Mouse (Mus musculus): ENCODE measurements around the gene Ccser1. TPM values are rescaled to one million over a fixed set of nuclear protein-coding genes. Genes with fewer than 3 reads are reported as not detected.

Ccser1 gene
- polyA plus RNA-seq, 1 experiment from 2014 or later = 5.0 TPM

GRCm38 (mm10) chr6:61382991-61383390 is 202.9 kb downstream of the Ccser1 start:
- Histone ChIP-seq H3K4me2 (replicated peaks) (no peak overlapping the region), H3K27me3 (no peaks in the 10 kb centered on the region), H3K9ac (no peak overlapping the region), H3K27ac (no peak overlapping the region), H3K4me1 (no peaks in the 10 kb centered on the region), H3K9me3 (no peaks in the 10 kb centered on the region), H3K36me3 (no peaks in the 10 kb centered on the region), H3K4me3 (no peak overlapping the region)
- no peak for ATAC-seq (ENCODE audit: insufficient number of reproducible peaks, insufficient read depth, low FRiP score, low TSS enrichment)
- WGBS = 42% methylated on average over 3 of the region's 3 CpGs

DNA sequence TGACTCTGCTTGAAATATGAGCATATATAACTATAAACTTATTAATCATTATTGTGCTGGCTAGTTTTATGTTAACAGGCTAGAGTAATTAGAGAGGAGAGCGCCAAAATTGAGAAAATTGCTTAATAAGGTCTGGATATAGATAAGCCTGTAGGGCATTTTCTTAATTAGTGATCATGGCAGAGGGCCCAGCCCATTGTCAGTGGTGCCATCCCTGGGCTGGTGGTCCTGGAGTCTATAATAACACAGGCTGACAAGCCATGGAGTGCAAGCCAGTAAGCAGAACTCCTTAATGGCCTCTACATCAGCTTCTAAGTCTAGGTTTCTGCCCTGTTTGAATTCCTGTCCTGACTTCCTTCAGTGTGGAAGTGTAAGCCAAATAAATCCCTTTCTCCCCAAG is 206.9 kb downstream of the Ccser1 start:
- Histone ChIP-seq H3K4me3 (no peak overlapping the region), H3K9ac (no peak overlapping the region), H3K4me2 (replicated peaks) (no peak overlapping the region), H3K4me1 (no peaks in the 10 kb centered on the region), H3K9me3 (no peaks in the 10 kb centered on the region), H3K27ac (no peak overlapping the region), H3K27me3 (no peaks in the 10 kb centered on the region), H3K36me3 (no peaks in the 10 kb centered on the region)
- 71% methylated on average over 1 of the region's 1 CpGs for whole genome bisulfite sequencing
- no peak for ATAC-seq (ENCODE audit: insufficient number of reproducible peaks, insufficient read depth, low FRiP score, low TSS enrichment)

DNA sequence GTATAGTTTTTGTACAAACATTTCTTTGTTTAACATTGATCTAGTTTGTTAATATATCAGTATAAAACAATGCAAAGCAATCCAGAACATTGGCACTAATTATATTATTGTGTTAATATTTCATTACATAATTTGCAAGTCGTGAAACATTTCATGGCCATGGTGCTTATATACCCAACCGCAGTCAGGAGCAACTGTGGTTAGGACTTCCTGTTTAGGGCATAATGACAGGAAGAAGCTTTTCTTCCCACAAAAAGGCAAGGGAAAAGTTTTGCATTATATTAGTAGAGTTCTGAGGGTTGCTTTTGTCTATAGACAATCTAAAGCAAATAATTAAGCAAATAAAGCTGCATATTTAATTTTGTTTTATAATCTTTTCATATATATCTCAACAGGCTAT is 247.4 kb downstream of the Ccser1 start:
- 75% methylated on average over 2 of the region's 2 CpGs for WGBS
- no peak overlapping the region for H3K4me2 ChIP-seq (replicated peaks)
- no peak for ATAC-seq (ENCODE audit: insufficient number of reproducible peaks, insufficient read depth, low FRiP score, low TSS enrichment)
- no peaks in the 10 kb centered on the region for H3K4me1 ChIP-seq
- H3K9me3 ChIP-seq = no peaks in the 10 kb centered on the region
- no peak overlapping the region for H3K9ac ChIP-seq
- H3K27ac ChIP-seq = no peak overlapping the region
- H3K27me3 ChIP-seq = no peaks in the 10 kb centered on the region
- no peaks in the 10 kb centered on the region for H3K36me3 ChIP-seq
- H3K4me3 ChIP-seq = no peak overlapping the region

DNA sequence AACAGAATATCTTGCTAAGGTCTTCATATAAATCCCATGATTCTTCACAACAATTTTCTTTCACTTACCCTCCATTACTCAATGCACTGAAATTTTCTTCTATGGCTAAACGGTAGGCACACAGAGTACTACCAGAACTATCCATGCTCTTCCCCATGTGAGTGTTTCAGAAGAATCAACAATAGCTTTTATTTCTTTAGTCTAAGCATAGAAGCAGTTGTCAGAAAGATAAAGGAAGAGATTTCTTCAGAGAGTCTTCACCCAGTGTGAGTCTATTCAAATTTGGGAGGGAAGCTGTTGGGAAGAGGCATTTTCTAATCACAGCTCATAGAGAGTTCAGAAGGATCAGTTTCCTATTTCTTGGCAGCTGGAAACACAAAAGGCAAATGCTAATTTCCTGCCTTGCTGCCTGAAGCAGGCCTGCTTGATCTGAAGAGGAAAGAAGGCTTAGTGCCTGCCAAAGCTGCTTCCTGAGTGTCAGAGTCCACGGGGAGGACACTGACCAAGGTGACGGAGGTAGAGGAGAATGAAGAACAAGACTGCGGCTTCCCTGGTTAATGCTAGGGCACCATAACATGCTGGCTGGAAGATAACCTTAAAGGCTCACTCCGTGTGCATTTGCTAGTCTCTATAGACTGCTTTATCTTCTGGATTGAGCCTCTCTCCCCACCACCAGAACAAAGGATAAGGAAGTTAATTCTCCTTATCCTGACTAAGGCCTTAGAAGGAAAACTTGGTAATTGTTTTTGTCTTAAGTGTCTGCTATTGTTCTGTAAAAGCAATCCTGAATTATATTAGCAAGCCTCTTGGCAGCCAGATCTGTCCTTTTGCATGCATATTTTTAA is 251.0 kb downstream of the Ccser1 start:
- no peak for ATAC-seq (ENCODE audit: insufficient number of reproducible peaks, insufficient read depth, low FRiP score, low TSS enrichment)
- H3K9ac ChIP-seq = no peak overlapping the region
- H3K4me2 ChIP-seq (replicated peaks) = no peak overlapping the region
- no peaks in the 10 kb centered on the region for H3K36me3 ChIP-seq
- no peak overlapping the region for H3K4me3 ChIP-seq
- WGBS = 18% methylated on average over 5 of the region's 5 CpGs
- H3K27ac ChIP-seq = no peak overlapping the region
- no peaks in the 10 kb centered on the region for H3K4me1 ChIP-seq
- no peaks in the 10 kb centered on the region for H3K27me3 ChIP-seq
- no peaks in the 10 kb centered on the region for H3K9me3 ChIP-seq

DNA sequence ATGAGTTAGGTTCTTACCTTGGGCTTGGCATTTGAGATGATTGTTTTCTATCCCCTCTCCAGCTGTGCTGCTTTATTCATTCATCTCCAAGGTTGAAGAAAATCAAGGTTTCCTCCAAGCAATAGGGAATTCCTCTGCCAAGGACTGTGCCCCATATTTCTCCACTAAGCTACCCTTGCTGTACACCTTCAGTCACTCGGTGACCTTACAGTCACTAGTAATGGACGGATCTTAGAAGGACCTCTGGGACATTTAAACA is 251.5 kb downstream of the Ccser1 start:
- no peak overlapping the region for H3K9ac ChIP-seq
- H3K27ac ChIP-seq = no peak overlapping the region
- H3K27me3 ChIP-seq = no peaks in the 10 kb centered on the region
- ATAC-seq (ENCODE audit: insufficient number of reproducible peaks, insufficient read depth, low FRiP score, low TSS enrichment) = no peak
- no peaks in the 10 kb centered on the region for H3K9me3 ChIP-seq
- H3K4me1 ChIP-seq = no peaks in the 10 kb centered on the region
- H3K4me2 ChIP-seq (replicated peaks) = no peak overlapping the region
- H3K4me3 ChIP-seq = no peak overlapping the region
- no peaks in the 10 kb centered on the region for H3K36me3 ChIP-seq
- WGBS = 64% methylated on average over 2 of the region's 2 CpGs

DNA sequence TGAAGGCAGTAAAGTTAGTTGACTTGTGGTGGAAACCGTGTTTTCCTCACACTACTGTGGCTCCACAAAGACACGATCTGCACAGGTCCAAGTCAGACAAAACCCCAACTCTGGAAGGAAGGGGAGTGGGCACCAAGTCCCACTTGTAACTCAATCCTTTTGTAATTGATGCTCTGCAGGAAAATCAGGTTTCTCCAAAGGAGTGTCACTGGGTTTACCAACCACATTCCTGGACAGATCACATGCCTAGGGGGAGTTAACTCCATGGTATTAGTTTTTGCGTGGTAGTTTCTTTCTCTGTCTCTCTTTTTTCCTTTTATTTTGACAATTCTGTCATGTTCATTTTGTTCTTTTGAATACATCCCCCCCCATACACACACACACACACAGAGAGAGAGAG is 252.0 kb downstream of the Ccser1 start:
- Histone ChIP-seq H3K36me3 (no peaks in the 10 kb centered on the region), H3K9me3 (no peaks in the 10 kb centered on the region), H3K4me2 (replicated peaks) (no peak overlapping the region), H3K4me1 (no peaks in the 10 kb centered on the region), H3K9ac (no peak overlapping the region), H3K27me3 (no peaks in the 10 kb centered on the region), H3K27ac (no peak overlapping the region), H3K4me3 (no peak overlapping the region)
- ATAC-seq (ENCODE audit: insufficient number of reproducible peaks, insufficient read depth, low FRiP score, low TSS enrichment) = no peak
- WGBS = 55% methylated on average over 3 of the region's 3 CpGs

DNA sequence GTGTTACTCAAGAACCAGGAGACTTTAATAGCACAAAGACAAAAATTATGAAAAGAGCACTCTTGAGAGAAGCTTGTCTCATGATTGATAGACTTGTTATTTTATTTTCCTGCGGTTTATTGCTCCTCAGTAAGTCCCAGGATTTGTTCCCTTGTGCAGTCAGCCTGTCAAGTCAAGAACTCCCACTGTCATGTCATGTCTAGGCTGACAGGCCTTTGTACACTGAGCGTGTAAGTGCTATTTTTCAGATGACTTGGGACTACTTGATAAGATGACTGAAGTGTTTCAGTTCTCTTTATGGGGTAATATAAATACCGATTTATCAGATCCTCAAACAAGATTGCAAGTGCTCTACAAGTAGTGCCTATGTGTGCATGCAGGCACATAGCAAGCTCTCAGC is 252.6 kb downstream of the Ccser1 start:
- Histone ChIP-seq H3K36me3 (no peaks in the 10 kb centered on the region), H3K9ac (no peak overlapping the region), H3K27ac (no peak overlapping the region), H3K27me3 (no peaks in the 10 kb centered on the region), H3K9me3 (no peaks in the 10 kb centered on the region), H3K4me1 (no peaks in the 10 kb centered on the region), H3K4me2 (replicated peaks) (no peak overlapping the region), H3K4me3 (no peak overlapping the region)
- 71% methylated on average over 3 of the region's 3 CpGs for WGBS
- ATAC-seq (ENCODE audit: insufficient number of reproducible peaks, insufficient read depth, low FRiP score, low TSS enrichment) = no peak

DNA sequence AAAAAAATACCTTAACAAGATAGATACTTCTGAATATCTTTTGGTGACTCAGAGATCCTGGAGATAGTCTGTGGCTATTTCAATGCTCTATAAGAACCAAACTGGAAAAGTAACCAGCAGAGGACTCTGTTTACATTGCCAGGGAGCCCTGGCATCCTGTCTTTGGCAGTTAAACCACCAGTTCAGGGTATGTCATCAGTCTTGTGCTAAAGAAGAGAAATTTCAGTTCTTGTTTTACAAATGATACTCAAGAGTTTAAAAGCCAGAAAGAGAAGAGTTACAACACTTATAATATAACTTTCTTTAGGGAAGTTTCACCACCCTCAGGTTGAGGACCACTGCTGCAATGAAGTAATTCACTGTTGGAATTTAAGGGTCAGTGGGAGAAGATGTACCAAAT is 258.0 kb downstream of the Ccser1 start:
- ATAC-seq (ENCODE audit: insufficient number of reproducible peaks, insufficient read depth, low FRiP score, low TSS enrichment) = no peak
- Histone ChIP-seq H3K36me3 (no peaks in the 10 kb centered on the region), H3K4me3 (no peak overlapping the region), H3K4me2 (replicated peaks) (no peak overlapping the region), H3K27me3 (no peaks in the 10 kb centered on the region), H3K9me3 (no peaks in the 10 kb centered on the region), H3K9ac (no peak overlapping the region), H3K4me1 (no peaks in the 10 kb centered on the region), H3K27ac (no peak overlapping the region)

- ATAC-seq (ENCODE audit: insufficient number of reproducible peaks, insufficient read depth, low FRiP score, low TSS enrichment) = no peak
- no peak overlapping the region for H3K27ac ChIP-seq
- H3K27me3 ChIP-seq = no peaks in the 10 kb centered on the region
- WGBS = 81% methylated on average over 2 of the region's 2 CpGs
- H3K9ac ChIP-seq = no peak overlapping the region
- no peaks in the 10 kb centered on the region for H3K9me3 ChIP-seq
- no peaks in the 10 kb centered on the region for H3K36me3 ChIP-seq
- no peaks in the 10 kb centered on the region for H3K4me1 ChIP-seq
- H3K4me2 ChIP-seq (replicated peaks) = no peak overlapping the region
- no peak overlapping the region for H3K4me3 ChIP-seq
Observed at GRCm38 (mm10) chr6:61471371-61472152, 291.4 kb downstream of the Ccser1 start.

DNA sequence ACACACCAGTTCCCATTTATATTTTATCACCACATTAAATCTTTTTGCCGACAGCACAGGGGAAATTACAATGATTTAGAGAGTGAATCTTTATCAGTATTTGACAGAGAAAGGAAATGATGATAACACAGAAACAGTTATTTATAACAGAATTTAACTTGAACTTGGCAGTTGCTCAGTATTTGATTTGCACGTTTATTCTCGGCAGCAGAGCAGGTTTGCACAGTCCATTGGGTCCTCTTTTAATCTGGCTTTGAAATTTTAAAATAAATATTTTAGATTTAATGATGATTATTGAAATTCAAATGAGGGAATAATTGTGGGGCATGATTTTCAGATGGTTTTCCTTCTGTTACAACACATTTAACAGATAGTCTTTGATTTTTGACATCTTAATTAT is 305.2 kb downstream of the Ccser1 start:
- no peak for ATAC-seq (ENCODE audit: insufficient number of reproducible peaks, insufficient read depth, low FRiP score, low TSS enrichment)
- WGBS = 82% methylated on average over 3 of the region's 3 CpGs
- Histone ChIP-seq H3K36me3 (no peaks in the 10 kb centered on the region), H3K9me3 (no peaks in the 10 kb centered on the region), H3K27me3 (no peaks in the 10 kb centered on the region), H3K27ac (no peak overlapping the region), H3K4me1 (no peaks in the 10 kb centered on the region), H3K9ac (no peak overlapping the region), H3K4me2 (replicated peaks) (no peak overlapping the region), H3K4me3 (no peak overlapping the region)

DNA sequence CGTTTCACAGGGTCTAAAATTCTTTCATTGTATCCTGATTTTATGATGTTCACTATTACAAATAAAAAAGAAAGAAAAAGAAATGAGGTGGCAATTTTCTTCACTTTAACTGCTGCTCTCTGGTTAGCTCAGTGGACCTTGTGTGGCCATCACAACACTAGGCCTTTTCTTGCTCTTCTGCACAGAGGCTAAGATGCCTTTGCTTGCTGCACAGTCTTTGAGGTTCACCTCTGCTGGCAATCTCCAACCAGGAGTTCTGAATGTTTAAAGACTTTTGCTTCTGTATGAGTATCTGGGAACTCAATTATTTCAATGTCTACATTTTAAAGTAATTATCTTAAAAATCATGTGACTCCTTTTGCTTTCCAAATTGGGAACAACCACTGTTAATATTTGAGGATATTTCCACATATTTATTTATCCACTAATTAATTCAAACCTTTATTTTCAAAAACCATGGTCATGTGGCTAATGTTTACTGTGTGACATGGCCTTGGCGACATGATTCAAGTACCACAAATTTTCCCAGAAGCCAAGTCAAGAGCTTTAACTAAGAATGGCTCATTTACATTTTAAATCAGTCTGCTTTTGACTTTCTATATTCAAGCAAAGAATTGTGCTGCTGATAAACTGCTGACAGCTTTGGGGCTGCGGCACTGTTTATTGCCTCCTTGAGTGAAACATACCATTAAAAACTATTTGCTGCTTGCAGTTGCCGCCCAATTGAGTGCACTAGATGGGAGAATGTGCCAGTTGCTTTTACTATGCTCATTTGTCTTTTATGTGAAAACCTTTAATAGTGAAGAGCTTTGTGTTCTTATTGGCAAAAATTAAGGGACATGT is 312.1 kb downstream of the Ccser1 start:
- no peaks in the 10 kb centered on the region for H3K9me3 ChIP-seq
- no peak overlapping the region for H3K4me3 ChIP-seq
- H3K4me1 ChIP-seq = no peaks in the 10 kb centered on the region
- no peak overlapping the region for H3K9ac ChIP-seq
- WGBS = 87% methylated on average over 4 of the region's 4 CpGs
- no peak overlapping the region for H3K27ac ChIP-seq
- no peak overlapping the region for H3K4me2 ChIP-seq (replicated peaks)
- H3K27me3 ChIP-seq = no peaks in the 10 kb centered on the region
- ATAC-seq (ENCODE audit: insufficient number of reproducible peaks, insufficient read depth, low FRiP score, low TSS enrichment) = no peak
- no peaks in the 10 kb centered on the region for H3K36me3 ChIP-seq

DNA sequence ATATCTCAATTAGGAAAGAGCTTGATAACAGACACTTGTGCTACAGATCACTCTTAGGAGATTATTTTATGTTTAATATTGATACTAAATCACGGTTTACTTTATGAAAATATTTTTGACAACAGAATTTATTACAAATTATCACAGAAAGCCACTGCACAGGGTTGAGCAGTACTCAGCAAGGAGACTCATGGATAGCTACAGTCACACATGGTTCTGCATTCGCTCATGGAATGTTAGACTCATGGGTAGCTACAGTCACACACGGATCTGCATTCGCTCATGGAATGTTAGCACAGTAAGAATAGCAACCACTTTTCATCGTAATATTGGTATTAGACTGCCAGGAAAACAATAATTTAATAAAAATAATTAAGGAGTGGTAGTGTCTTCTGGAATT is 313.3 kb downstream of the Ccser1 start:
- no peak overlapping the region for H3K9ac ChIP-seq
- H3K4me2 ChIP-seq (replicated peaks) = no peak overlapping the region
- H3K4me1 ChIP-seq = no peaks in the 10 kb centered on the region
- ATAC-seq (ENCODE audit: insufficient number of reproducible peaks, insufficient read depth, low FRiP score, low TSS enrichment) = no peak
- no peaks in the 10 kb centered on the region for H3K36me3 ChIP-seq
- no peaks in the 10 kb centered on the region for H3K27me3 ChIP-seq
- WGBS = 86% methylated on average over 5 of the region's 5 CpGs
- no peak overlapping the region for H3K4me3 ChIP-seq
- no peak overlapping the region for H3K27ac ChIP-seq
- H3K9me3 ChIP-seq = no peaks in the 10 kb centered on the region

All from embryonic facial prominence, embryonic 12.5 days (tissue).